Mouse (Mus musculus) layer of hippocampus, adult 8-10 months (tissue): Measurements from ENCODE around the gene Lrrc8e. TPM values are rescaled to one million over a fixed set of nuclear protein-coding genes. Genes with fewer than 3 reads are reported as not detected.
"Not testable (repeated sequence)": the region's sequence is repeated elsewhere in the genome, so short reads cannot be mapped to it uniquely, and the experiment has no call there.

Source experiments
- DNase-seq, 2 experiments: peaks; one replicate each; pipeline ENCODE4 v3.0.0; 2022; ENCODE audit warnings: low spot score in 2 of 2
- total RNA-seq, 4 experiments: library from RNA; stranded (reverse); gene quantifications; 2 replicates each; pipeline ENCODE4 v1.2.4; 2022

The Lrrc8e gene
- total RNA-seq, 4 experiments from 2014 or later, result 0.11 to 0.16 TPM; not detected in 2

DNA sequence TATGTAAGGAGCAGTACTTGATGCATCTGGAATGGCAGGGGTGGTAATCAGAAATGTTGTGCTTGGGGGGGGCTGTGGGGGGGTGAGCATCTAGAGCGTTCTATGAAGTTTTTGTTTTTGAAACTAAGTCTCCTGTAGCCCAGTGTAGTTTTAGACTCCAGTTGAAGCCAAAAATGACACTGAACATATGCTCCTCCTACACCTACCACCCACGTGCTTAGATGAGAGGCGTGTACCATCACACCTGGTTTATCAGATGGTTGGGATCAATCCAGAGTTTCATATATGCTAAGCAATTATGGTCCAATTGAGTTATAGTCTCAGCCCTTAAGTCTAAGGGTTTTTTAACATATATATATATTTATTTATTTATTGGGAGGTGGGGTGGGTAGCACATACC lies 7.0 kb upstream of the Lrrc8e start:
- DNase-seq, result no peak

DNA sequence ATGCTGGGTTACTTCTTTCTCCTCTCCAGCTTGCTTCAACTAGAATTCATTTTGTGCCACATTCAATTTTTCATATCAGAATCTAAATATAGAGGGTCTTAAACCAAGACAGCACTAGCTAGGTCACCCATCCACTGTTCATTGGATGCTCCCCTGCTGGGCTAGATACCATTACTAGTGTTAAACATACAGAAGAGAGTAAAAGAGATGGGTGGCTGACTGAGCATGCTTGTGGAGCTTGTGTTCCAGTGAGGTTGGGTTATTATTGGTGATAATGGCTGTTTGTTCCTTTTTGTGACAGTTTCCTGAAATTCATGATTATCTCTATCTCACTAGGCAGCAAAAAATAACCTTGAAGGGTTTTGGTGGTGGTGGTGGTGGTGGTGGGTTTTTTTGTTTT lies 4.6 kb upstream of the Lrrc8e start:
- no peak for DNase-seq

DNA sequence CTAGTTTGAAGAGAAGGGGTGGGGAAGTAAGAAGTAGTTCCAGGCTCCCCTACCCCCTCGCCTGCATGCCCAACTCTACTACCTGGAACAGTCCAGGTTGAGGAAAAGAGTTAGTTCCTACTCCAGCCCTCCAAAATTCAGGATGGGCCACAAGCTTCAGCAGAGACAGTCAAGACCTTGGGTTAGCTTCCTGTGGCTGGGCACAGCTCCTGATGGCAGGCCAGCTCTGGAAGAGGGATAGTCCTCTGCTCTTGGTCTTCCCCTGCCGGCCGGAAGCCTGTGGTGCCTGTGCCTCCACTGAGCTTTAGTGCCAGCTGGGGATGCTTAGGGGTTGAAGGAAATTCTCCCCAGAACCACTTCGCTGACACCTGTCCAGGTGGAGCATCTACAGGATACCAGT lies 304 bp upstream of the Lrrc8e start:
- no peak for DNase-seq

DNA sequence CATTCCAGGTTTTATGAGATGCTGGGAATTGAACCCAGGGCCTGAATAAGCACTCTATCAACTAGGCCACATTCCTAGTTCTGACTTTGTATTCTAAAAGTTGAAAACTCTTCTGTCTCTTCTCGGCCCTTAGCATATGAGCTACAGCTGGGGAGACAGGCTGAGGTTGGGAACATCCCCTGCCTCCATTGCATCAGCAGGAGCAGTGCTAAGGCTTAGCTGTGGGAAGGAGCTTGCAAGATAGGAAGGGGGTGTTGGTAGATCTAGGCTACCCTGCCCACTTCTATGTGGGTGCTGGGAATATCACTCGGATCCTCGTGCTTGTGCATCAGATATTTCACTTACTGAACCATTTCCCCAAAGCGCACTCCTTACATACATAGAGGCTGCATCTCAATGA lies 1.3 kb downstream of the Lrrc8e start:
- no peak for DNase-seq

DNA sequence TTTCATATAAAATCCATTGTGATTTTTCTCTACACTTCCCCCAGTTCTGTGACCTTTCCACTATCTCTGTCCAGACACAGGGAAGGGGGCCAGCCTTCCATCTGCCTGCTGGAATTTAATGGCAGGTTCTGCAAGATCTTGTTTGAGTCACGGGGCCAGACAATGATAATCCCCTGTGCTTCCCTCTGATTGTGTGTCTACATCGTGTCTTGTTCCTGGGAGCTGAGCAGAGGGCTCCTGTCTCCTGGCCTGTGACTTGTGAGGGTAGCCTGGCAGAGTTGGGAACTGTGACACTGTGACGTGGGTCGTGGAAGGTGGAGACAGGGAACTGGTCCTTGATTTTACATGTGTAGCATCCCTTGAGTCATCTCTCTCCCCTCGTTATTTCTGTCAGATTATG lies 3.2 kb downstream of the Lrrc8e start:
- DNase-seq, result no peak

DNA sequence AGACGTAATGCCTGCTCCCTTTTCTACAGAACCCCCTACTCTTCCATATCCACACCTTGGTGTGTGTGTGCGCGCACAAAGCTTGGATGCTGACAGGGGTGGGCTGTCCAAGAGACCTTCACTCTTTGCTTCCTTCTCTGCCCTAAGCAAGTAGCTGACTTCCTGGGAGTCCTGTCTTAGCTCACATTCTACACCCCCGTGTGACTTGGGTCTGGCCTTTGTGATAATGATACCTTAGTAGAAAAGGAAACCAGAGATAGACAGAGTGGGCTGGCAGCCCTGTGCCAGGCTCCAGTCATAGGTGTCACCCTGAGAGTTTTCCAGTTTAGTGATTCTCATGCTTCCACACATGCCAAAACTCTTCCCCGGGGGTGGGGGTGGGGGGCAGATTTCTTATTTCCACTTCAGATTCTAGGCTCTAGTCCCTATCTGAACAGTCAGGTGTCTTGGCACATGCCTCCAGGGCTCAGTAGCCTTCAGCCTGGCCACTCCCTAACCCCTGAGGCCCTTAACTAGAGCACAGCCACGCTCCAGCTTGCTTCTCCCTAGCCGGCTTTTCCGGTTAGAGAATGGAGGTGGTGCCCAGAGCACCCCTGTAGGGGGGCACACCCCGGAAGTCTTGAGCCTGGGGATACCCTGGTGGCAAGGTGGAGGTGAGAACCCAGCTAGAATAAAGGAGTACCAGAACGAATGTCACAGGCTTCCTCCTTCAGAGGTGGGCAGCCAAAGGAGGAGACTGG lies 4.2 kb downstream of the Lrrc8e start:
- DNase-seq, result no peak

DNA sequence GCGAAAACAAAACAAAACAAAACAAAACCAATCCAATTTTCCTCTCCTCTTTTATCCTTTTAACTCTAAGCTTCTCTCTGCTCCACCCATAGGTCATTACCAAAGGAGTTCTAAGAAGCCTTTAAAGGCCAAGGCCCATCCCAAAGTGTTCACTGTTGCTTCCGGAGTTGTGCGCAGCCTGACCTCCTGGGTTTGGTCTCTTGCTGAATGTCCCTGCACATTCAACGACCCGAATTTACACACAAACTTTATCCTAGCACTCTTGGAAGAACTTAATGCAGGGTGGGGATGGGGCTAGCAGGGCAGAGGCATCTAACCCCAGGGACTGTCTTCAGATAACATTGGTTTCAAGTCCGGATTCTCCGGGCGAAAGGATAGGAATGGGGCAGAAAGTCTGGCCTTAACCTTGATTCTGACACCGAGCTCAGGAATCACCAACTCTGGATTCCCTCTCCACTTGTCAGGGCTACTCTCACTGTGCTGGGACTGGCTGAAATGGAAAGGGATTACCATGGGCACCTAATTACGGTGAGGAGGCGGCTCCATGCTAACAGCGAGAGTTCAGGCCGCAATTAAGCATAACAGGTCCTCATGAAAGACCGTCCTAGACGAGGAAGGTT lies 11.3 kb downstream of the Lrrc8e start:
- peak in 1 of 2 experiments; percentile 25 for DNase-seq

DNA sequence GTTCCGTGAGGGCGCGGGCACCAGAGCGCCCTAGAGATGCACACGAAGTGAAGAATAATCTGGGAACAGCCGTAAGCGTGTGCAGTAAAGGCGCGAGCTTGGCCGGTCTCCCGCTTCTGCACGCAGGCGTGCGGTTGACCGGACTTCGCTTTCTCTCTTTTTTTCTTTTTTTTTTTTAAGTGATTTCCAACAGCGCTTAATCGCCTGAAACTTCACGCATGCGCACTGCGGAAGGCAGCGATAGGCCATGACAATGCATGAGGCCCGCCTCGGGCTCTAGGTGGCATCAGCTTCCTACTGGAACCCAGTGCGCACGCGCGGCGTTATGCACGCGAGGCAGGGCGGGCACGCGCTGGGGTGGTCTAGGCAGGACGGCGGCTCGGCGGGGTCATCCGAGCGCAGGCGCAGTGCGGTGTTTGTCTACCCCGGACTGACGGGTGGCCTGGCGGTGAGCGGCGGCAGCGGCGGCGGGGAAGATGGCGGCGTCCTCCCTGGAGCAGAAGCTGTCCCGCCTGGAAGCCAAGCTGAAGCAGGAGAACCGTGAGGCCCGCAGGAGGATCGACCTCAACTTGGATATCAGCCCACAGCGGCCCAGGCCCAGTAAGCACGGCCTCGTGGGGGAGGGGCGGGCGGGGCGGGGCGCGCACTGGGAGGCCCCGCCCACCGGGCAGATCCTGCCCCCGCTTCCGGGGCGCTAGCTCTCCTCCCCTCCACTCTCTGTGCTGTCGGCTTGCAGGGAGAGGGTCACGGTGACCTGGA lies 12.0 kb downstream of the Lrrc8e start, which contains the start of the genes Map2k7 and Gm49320:
Gene Map2k7, plus strand, starts transcription at position 307 of the 759 bp plus-strand sequence.
Gene Gm49320, plus strand, starts transcription at position 432 of the 759 bp plus-strand sequence.
- DNase-seq, result peak; percentile 100

DNA sequence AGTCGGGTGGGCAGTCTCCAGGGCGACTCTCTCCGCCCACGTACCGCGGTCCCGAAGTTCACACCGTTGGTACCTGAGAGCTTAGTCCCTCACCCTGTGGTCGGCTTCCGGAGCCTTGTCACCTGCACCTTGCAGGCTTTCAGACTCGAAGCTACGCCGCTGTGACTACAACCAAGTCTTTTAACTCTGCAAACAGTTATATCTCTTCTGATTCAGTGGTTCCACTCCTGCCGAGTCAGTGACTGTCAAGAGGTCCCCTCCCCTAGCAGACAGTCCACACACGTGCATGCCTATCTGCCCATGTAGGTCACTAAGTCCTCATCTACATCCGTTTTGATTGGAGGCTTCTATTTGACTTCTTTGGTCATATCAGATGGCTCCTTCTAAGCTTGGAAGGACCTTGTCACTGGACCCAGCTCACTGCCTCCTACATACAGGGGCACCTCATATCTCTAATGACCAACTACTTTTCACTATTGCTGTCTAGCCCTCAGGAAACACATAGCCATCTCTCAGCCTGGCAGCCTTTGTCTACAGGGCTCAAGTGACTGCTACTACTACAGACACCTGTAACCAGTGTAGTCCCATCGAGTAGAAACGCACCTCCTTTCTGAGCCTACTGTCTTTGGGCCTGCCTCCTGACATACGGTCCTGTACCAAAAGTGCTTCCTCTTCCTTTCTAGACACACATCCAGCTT lies 12.7 kb downstream of the Lrrc8e start:
- no peak for DNase-seq

DNA sequence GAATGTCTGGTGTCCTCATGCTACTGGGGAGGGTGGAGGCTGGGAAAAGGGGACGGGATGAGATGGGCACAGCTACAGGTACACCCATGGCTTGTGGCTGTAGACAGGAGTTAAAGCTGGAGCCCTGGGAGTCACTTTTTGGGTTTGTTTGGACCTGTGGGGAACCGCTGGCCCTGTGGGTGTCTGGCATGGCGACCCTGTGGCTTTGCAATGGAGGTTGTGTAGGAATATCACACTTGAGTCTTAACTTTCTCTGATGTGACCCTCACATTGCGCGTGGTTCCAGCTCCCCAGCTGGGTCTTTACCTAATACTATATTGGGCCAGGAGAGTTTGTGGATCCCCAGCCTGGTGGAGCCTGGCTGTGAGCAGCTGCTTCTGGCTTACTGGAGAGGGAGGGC lies 18.4 kb downstream of the Lrrc8e start:
- DNase-seq, result no peak

DNA sequence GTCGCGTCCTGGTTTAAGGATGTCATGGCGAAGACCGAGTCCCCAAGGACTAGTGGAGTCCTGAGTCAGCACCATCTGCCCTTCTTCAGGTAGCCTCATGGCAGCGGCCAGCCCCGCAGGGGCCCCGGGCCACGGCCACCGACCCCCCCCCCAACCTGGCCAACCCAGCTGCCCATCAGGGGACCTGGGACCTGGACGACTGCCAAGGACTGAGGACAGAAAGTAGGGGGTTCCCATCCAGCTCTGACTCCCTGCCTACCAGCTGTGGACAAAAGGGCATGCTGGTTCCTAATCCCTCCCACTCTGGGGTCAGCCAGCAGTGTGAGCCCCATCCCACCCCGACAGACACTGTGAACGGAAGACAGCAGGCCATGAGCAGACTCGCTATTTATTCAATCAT lies 19.1 kb downstream of the Lrrc8e start:
- DNase-seq, result no peak

DNA sequence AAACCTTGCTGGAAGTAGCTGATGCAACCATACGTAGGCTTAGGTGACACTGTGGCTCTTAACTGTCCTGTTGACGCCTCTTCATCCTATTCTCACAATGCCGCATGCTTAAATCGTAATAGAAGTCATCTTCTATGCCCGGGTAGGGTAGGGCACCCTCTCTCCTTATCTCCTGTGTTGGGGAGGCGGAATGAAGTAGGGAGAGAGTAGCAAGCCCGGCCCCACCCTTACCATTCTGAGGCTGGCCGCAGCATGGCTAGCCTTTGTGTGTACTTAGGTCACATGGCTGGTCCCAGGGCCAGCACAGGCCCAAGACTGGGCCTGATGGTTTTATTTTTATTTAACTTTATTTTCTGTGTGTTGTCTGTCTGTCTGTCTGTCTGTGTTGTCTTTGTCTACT lies 20.6 kb downstream of the Lrrc8e start:
- DNase-seq, result no peak

DNA sequence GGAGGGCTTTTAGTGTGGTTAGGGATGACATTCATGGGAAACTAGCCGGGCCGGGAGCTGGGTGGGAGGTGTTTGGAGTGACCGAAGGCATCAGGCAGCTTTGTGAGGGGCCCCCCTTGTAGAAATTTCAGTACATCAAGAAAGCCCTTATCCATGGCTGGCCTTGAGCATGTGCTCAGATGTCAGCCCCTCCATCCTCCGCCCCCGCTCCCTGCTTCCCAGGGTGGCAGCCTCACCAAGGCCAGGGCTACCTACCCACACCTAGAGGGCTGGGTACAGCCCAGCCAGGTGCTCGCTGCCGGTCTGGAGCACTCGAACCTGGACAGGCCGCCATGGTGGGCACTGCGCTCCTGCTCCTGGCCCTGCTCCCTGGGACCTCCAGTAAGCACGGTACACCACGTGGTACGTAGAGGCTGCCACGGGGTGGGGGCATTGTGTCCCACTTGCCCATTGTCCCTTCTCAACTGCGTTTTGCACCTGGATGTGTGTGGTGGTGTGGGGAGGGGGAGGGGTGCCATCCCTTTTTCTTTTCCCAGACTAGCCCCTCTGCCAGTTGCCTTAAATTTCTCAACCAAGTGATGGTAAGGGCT lies 21.4 kb downstream of the Lrrc8e start, which contains the start of gene Tgfbr3l:
Gene Tgfbr3l, plus strand, starts transcription at position 264 of the 590 bp plus-strand sequence.
- DNase-seq, result no peak

DNA sequence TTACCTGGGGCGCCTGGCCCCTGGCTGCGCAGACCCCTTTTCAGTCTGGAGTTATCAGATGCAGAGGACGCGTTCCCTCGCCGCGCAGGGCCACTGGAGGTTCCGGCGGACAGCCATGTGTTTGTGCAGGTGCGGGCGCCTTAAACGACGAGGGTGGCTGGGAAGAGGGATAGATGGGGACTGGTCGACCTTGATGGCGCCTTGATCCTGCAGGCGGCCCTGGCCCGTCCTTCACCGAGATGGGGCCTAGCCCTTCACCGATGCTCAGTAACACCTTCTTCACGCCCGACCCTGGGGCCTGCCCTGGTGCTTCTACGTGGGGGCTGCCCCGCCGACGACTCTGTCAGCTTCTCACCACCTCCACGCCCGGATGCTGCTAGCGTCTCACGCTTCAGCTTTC lies 22.6 kb downstream of the Lrrc8e start:
- DNase-seq, result no peak

DNA sequence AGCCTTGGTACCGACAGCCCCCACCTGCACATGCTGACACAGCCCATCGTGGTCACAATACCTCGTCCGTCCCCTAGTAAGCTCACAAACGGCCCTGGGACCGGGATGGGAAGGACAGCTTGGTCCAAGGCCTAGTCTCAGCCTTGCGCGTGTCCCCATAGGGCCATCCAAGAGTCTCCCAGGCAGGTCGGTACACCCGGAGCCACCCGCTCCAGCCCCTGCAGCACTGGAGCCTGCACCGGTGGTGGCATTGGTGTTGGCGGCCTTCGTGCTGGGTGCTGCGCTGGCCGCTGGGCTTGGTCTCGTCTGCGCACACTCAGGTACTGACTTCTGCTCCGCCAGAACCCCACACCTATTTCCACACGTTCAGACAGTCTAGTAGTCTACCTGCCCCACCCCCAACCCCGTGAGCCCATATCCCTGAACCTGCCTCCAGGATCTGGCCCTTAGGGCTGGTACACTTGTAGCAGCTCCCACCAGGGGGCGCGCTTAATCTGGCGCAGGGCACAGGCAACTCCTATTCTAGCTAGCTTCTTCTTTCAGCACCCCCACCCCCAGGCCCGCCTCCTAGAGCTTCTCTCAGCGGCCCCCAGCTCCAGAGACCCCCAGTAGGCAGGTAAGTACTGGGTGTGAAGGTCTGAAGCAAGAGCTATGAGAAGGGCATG lies 23.8 kb downstream of the Lrrc8e start:
- peak; percentile 79 to 85 for DNase-seq

DNA sequence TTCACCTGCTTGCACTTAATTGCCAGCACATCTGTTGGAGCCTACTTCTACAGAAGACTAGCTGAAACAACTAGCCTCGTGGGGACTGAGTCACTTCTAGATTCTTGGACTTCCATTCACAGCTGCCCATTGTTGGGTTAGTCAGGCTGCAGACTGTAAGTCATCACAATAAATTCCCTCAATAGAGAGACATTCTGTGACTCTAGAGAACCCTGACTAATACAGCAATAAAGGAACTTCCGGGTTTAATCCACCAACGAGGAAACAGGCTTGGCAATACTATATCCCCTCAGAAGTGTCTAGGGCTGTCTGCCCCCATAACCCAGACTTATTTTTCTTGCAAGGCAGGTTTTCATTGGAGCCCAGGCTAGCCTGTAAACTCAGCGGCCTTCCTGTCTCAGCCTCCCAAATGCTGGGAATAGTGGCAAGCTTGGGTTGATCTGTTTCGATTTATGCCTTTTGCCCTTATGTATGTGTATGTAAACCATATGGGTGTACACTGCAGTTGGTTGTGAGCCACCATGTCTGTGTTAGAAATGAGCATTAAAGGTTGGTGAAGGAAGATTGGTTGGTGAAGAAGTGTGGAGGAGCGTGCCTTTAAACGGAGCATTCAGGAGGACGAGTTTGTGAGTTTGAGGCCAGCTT lies 25.6 kb downstream of the Lrrc8e start:
- DNase-seq, result no peak

DNA sequence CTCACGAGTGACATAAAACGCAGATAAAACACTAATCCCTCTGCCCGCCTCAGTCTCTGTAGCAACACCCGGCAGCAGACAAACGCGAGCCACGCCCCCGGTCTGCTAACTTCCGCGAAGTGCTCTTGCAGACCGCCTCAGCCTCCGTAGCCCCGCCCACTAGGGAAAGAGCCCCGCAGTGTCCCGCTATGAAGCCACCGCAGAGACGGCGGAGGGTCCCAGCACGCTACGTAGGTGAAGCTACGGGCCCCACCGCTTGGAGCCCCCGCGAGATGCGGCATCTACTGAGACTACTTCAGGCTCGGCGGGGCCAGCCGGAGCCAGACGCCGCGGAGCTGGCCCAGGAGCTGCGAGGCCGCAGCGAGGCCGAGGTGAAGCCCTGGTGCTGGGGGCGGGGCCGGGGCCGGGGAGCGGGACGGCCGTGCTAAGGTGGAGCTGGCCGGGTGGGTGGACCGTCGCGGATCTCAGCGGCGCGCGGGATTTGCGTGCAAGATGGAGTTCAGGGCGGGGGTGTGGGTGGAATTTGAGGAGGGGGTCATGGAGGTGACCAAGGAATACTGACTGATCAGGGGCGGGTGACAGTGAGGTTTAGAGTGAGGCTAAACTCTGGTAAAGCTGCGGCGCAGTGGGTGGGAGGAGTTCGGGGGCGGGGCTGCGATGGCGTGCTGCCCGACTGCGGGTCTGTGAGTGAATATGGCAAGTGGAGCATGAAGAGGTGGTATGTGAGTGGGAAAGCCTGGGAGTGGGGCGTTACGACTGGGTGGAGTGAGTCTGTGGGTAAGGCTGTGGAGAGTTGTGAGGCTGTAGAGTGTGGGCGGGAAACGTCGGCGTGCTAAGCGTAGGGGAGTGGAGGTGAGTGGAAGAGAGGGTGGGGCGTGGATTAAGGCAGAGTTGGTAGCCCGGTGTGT lies 26.6 kb downstream of the Lrrc8e start, which contains the start of gene Snapc2:
Gene Snapc2, plus strand, starts transcription at position 147 of the 908 bp plus-strand sequence.
- DNase-seq, result peak; percentile 91 to 92

DNA sequence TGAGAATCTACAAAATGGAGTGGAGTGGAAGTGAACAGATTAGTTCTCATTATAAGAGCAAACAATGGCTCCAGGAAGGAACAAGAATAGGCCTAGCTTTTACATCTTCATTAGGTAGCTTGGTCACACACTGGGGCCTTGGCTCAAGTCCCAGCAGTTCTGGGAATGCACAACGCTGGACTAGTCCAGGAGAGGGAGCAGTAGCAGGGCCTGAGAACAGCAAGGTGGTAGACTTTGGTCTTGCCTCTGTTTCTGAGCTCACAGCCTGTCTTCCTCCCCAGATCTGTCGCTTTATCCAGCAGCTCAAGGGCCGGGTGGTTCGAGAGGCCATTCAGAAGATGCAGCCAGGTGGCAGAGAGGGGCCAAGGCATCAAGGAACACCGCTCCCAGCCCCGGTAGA lies 27.4 kb downstream of the Lrrc8e start:
- peak in 1 of 2 experiments; percentile 67 for DNase-seq

DNA sequence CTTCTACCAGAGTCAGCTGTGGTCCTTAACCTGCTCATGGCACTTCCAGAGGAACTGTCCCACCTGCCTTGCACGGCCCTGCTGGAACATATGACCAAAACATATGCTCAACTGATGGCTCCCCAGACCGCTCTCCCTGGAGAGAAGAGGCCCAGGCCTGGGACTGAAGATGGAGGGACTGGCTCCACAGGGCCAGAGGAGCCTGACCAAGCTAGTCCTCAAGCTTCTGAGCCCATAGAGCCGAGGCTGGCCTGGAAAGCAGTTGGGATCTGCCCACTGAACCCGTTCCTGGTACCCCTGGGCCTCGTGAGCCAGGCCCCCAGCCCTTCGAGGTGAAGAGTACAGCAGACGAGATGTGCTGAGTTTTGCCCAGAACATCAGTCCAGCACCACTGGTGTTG lies 28.8 kb downstream of the Lrrc8e start:
- DNase-seq, result not testable (repeated sequence)
